Mouse (Mus musculus): ENCODE results near the gene Gm38394.
"Not testable (repeated sequence)": the region's sequence is repeated elsewhere in the genome, so short reads cannot be mapped to it uniquely, and the experiment has no call there.

The Gm38394 gene

GRCm38 (mm10) chr1:133661203-133661933, at the start of gene Gm38394:
Gene Gm38394 (minus strand): TSS chr1:133661318.
- DNase-seq (ENCODE audit: low spot score): peak; percentile 97

GRCm38 (mm10) chr1:133710895-133711294, 49.8 kb upstream of the Gm38394 start:
- DNase-seq (ENCODE audit: low spot score): no peak

- no peak for DNase-seq (ENCODE audit: low spot score)
Observed at GRCm38 (mm10) chr1:133709292-133709691, 48.2 kb upstream of the Gm38394 start.

- DNase-seq (ENCODE audit: low spot score): peak; percentile 48
Observed at GRCm38 (mm10) chr1:133701824-133702223, 40.7 kb upstream of the Gm38394 start.

- DNase-seq (ENCODE audit: low spot score): no peak
Observed at GRCm38 (mm10) chr1:133697935-133698620, 37.0 kb upstream of the Gm38394 start.

- peak; percentile 87 for DNase-seq (ENCODE audit: low spot score)
Observed at GRCm38 (mm10) chr1:133695901-133696300, 34.8 kb upstream of the Gm38394 start.

- DNase-seq (ENCODE audit: low spot score): peak; percentile 53
Observed at GRCm38 (mm10) chr1:133694876-133695275, 33.8 kb upstream of the Gm38394 start.

GRCm38 (mm10) chr1:133694301-133694700, 33.2 kb upstream of the Gm38394 start:
- no peak for DNase-seq (ENCODE audit: low spot score)

- no peak for DNase-seq (ENCODE audit: low spot score)
Observed at GRCm38 (mm10) chr1:133693536-133694114, 32.5 kb upstream of the Gm38394 start.

GRCm38 (mm10) chr1:133692195-133692594, 31.1 kb upstream of the Gm38394 start:
- DNase-seq (ENCODE audit: low spot score): no peak

- no peak for DNase-seq (ENCODE audit: low spot score)
Observed at GRCm38 (mm10) chr1:133691046-133691445, 29.9 kb upstream of the Gm38394 start.

- DNase-seq (ENCODE audit: low spot score): peak; percentile 49
Observed at GRCm38 (mm10) chr1:133689897-133690296, 28.8 kb upstream of the Gm38394 start, which contains the start of gene Lax1. Gene Lax1 (minus strand): TSS chr1:133690108.

GRCm38 (mm10) chr1:133688301-133688700, 27.2 kb upstream of the Gm38394 start:
- no peak for DNase-seq (ENCODE audit: low spot score)

GRCm38 (mm10) chr1:133685749-133686519, 24.8 kb upstream of the Gm38394 start:
- peak; percentile 83 for DNase-seq (ENCODE audit: low spot score)

GRCm38 (mm10) chr1:133671801-133672200, 10.7 kb upstream of the Gm38394 start:
- DNase-seq (ENCODE audit: low spot score): no peak

- DNase-seq (ENCODE audit: low spot score): no peak
Observed at GRCm38 (mm10) chr1:133671266-133671665, 10.1 kb upstream of the Gm38394 start.

GRCm38 (mm10) chr1:133670776-133671175, 9.7 kb upstream of the Gm38394 start:
- no peak for DNase-seq (ENCODE audit: low spot score)

- DNase-seq (ENCODE audit: low spot score): no peak
Observed at GRCm38 (mm10) chr1:133670190-133670589, 9.1 kb upstream of the Gm38394 start.

- no peak for DNase-seq (ENCODE audit: low spot score)
Observed at GRCm38 (mm10) chr1:133668618-133669017, 7.5 kb upstream of the Gm38394 start.

- no peak for DNase-seq (ENCODE audit: low spot score)
Observed at GRCm38 (mm10) chr1:133667721-133668120, 6.6 kb upstream of the Gm38394 start.

- not testable (repeated sequence) for DNase-seq (ENCODE audit: low spot score)
Observed at GRCm38 (mm10) chr1:133665713-133666112, 4.6 kb upstream of the Gm38394 start.

Data from lung, postnatal 25 days (tissue).